Mouse (Mus musculus) heart, adult 18-20 months (tissue): ENCODE measurements around the gene Gde1. TPM values are rescaled to one million over a fixed set of nuclear protein-coding genes. Genes with fewer than 3 reads are reported as not detected.

Experiments
- total RNA-seq, 2 experiments: library from RNA; stranded (reverse); gene quantifications; 2 replicates each; pipeline ENCODE4 v1.2.3; 2021

Gde1 gene
- total RNA-seq, 2 experiments from 2014 or later: 32.3 to 37.5 TPM

Other genes starting within 250 kb of the Gde1 start
- gene Itpripl2, start 213.8 kb downstream of the Gde1 start, total RNA-seq: 10 to 100 TPM; 19.1 to 23.7 TPM
- 100 to 1,000 TPM; 120 to 126 TPM for gene Coq7, start 172.4 kb downstream of the Gde1 start, total RNA-seq
- 1 to 10 TPM; 5.4 to 9.2 TPM for gene Tmc7, start 121.0 kb downstream of the Gde1 start, total RNA-seq
- under 1 TPM; 0.17 to 0.87 TPM for gene Tmc5, start 108.5 kb downstream of the Gde1 start, total RNA-seq
- 1 to 10 TPM; 1.2 to 1.9 TPM for gene Ccp110, start 6.8 kb upstream of the Gde1 start, total RNA-seq
- 10 to 100 TPM; 21.2 to 24.8 TPM for gene Vps35l, start 34.4 kb upstream of the Gde1 start, total RNA-seq
- under 1 TPM; 0.10 to 0.59 TPM for gene Iqck, start 150.0 kb upstream of the Gde1 start, total RNA-seq
- gene Knop1, start 150.5 kb upstream of the Gde1 start, total RNA-seq: 10 to 100 TPM; 12.3 to 12.6 TPM